Mouse (Mus musculus): ENCODE measurements at regions not wholly inside any gene's neighbourhood (a gene's known extent, or its start where the extent isn't known, plus 50 kb on each side); places are given as distances from the start of the nearest gene placed in this dataset.

GRCm38 (mm10) chrX:68954687-68955086, 61.8 kb upstream of the Gm6812 start:
- intact Hi-C loops (cut with DNase I) = loop anchor here (5.0 to 10.0 kb wide), 2 partner anchors 1208 to 1370 kb away; no protein-coding TSS in a partner anchor

DNA sequence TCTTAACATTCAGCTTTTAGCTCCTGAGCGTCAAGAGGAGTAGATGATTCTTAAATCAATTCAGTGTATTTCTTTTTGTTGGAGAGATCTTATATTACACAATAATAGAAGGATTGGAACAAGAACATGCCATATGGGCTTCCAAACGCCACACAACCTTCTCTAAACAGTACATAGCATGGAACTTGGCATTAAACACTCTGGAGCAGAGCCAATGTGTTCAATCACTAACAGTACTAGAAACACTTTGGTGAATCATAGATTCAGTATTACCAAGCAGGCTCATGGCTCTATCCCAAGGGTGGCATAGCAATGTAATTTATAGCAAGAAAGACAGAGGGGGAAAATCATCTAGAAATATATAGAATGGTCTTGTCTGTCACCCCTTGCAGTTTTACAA, 60.4 kb upstream of the Gm6812 start:
- intact Hi-C loops (cut with DNase I) = loop anchor here (5.0 to 10.0 kb wide), 2 partner anchors 1209 to 1372 kb away; no protein-coding TSS in a partner anchor

DNA sequence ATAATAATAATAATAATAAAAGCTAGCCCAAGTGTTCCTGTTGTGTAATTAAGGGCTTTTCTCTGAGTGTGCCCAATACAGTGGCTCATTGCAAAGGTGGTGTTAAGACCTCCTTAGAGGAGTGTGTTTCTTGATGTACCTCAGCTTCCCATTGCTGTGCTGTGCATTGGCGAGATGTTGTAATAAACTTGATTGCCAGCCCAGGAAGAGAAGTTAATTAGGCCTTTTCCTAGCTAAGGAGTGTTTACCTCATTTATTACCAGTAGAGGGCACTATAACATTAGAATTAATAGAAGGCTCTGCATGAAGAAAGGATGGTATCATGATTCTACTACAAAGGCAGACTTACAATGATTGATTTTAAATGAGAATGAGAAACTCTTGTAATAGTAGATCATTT, 57.9 kb upstream of the Gm6812 start:
- intact Hi-C loops (cut with DNase I) = loop anchor here (5.0 to 10.0 kb wide), 2 partner anchors 1212 to 1374 kb away; no protein-coding TSS in a partner anchor

- intact Hi-C loops (cut with DNase I) = no loop called here
Observed at GRCm38 (mm10) chrX:68945741-68946140, 52.9 kb upstream of the Gm6812 start.
